Mouse (Mus musculus): ENCODE results near the gene Brd1.
A peak's percentile ranks its signal among the peaks of the same experiment; 100 is the strongest.
"Not testable (repeated sequence)": the region's sequence is repeated elsewhere in the genome, so short reads cannot be mapped to it uniquely, and the experiment has no call there.

Brd1 gene

GRCm38 (mm10) chr15:88730717-88731116, 3.3 kb downstream of the Brd1 start:
- DNase-seq (ENCODE audit: low spot score), result no peak

GRCm38 (mm10) chr15:88727204-88727603, 6.8 kb downstream of the Brd1 start:
- DNase-seq (ENCODE audit: low spot score), result no peak

- DNase-seq (ENCODE audit: low spot score), result no peak
Observed at GRCm38 (mm10) chr15:88725036-88725435, 9.0 kb downstream of the Brd1 start.

- DNase-seq (ENCODE audit: low spot score), result no peak
Observed at GRCm38 (mm10) chr15:88724311-88724710, 9.7 kb downstream of the Brd1 start.

GRCm38 (mm10) chr15:88723205-88723604, 10.8 kb downstream of the Brd1 start:
- no peak for DNase-seq (ENCODE audit: low spot score)

- DNase-seq (ENCODE audit: low spot score), result no peak
Observed at GRCm38 (mm10) chr15:88717239-88717638, 16.8 kb downstream of the Brd1 start.

GRCm38 (mm10) chr15:88716350-88716749, 17.7 kb downstream of the Brd1 start:
- peak; percentile 43 for DNase-seq (ENCODE audit: low spot score)

- DNase-seq (ENCODE audit: low spot score), result no peak
Observed at GRCm38 (mm10) chr15:88714021-88714589, 19.9 kb downstream of the Brd1 start.

- DNase-seq (ENCODE audit: low spot score), result no peak
Observed at GRCm38 (mm10) chr15:88712501-88712900, 21.5 kb downstream of the Brd1 start.

GRCm38 (mm10) chr15:88709878-88710277, 24.2 kb downstream of the Brd1 start:
- no peak for DNase-seq (ENCODE audit: low spot score)

- DNase-seq (ENCODE audit: low spot score), result no peak
Observed at GRCm38 (mm10) chr15:88708657-88709511, 25.1 kb downstream of the Brd1 start.

- no peak for DNase-seq (ENCODE audit: low spot score)
Observed at GRCm38 (mm10) chr15:88708204-88708603, 25.8 kb downstream of the Brd1 start.

- DNase-seq (ENCODE audit: low spot score), result not testable (repeated sequence)
Observed at GRCm38 (mm10) chr15:88706987-88707386, 27.0 kb downstream of the Brd1 start.

- DNase-seq (ENCODE audit: low spot score), result no peak
Observed at GRCm38 (mm10) chr15:88706320-88706719, 27.7 kb downstream of the Brd1 start.

GRCm38 (mm10) chr15:88704284-88704683, 29.7 kb downstream of the Brd1 start:
- DNase-seq (ENCODE audit: low spot score), result no peak

- peak; percentile 30 for DNase-seq (ENCODE audit: low spot score)
Observed at GRCm38 (mm10) chr15:88702501-88702900, 31.5 kb downstream of the Brd1 start.

- peak; percentile 21 for DNase-seq (ENCODE audit: low spot score)
Observed at GRCm38 (mm10) chr15:88700759-88701158, 33.3 kb downstream of the Brd1 start.

- DNase-seq (ENCODE audit: low spot score), result no peak
Observed at GRCm38 (mm10) chr15:88699508-88699907, 34.5 kb downstream of the Brd1 start.

GRCm38 (mm10) chr15:88697586-88697985, 36.4 kb downstream of the Brd1 start:
- DNase-seq (ENCODE audit: low spot score), result no peak

GRCm38 (mm10) chr15:88696055-88696454, 38.0 kb downstream of the Brd1 start:
- DNase-seq (ENCODE audit: low spot score), result no peak

GRCm38 (mm10) chr15:88694033-88694432, 40.0 kb downstream of the Brd1 start:
- no peak for DNase-seq (ENCODE audit: low spot score)

- no peak for DNase-seq (ENCODE audit: low spot score)
Observed at GRCm38 (mm10) chr15:88692720-88693119, 41.3 kb downstream of the Brd1 start.

- DNase-seq (ENCODE audit: low spot score), result no peak
Observed at GRCm38 (mm10) chr15:88691129-88691528, 42.9 kb downstream of the Brd1 start.

GRCm38 (mm10) chr15:88688120-88688519, 45.9 kb downstream of the Brd1 start:
- DNase-seq (ENCODE audit: low spot score), result no peak

Data from layer of hippocampus, adult 11-12 months (tissue).